Mouse (Mus musculus) MEL (cell line): ENCODE results near the gene H2-DMb1. TPM values are rescaled to one million over a fixed set of nuclear protein-coding genes. Genes with fewer than 3 reads are reported as not detected.

Experiments used
- DNase-seq: peaks from one replicate; pipeline ENCODE4 v3.0.0; 2011; ENCODE audit warnings: low read depth, low spot score
- H3K27ac ChIP-seq: 2 replicates; pipeline ENCODE4 v1.5.1; 2012; ENCODE audit warnings: low read depth, mild to moderate bottlenecking, control low read depth, low read length, moderate library complexity; ENCODE audit not compliant: control insufficient read depth
- H3K27me3 ChIP-seq, 2 experiments: fragments of 150-350 bp in 1 of 2; sonication (generic) in 1 of 2; 2 replicates each; pipeline ENCODE4 v1.6.1; 2012; ENCODE audit warnings: low read length in 2 of 2, mild to moderate bottlenecking in 2 of 2, improper control_type of control experiment in 1 of 2, moderate library complexity in 1 of 2; ENCODE audit not compliant: insufficient read depth in 2 of 2, control insufficient read depth in 1 of 2
- H3K36me3 ChIP-seq, 2 experiments: 2 replicates each; pipeline ENCODE4 v1.6.1; 2012 to 2014; ENCODE audit warnings: low read length in 2 of 2, improper control_type of control experiment in 1 of 2, inconsistent platforms in 1 of 2, mild to moderate bottlenecking in 1 of 2; ENCODE audit not compliant: insufficient read depth in 2 of 2, control insufficient read depth in 1 of 2
- H3K4me1 ChIP-seq, 2 experiments: fragments of 150-350 bp in 1 of 2; sonication (generic) in 1 of 2; 2 replicates each; pipeline ENCODE4 v1.6.1; 2012; ENCODE audit warnings: low read length in 2 of 2, improper control_type of control experiment in 1 of 2, mild to moderate bottlenecking in 1 of 2; ENCODE audit not compliant: insufficient read depth in 2 of 2, control insufficient read depth in 1 of 2
- H3K4me3 ChIP-seq, 2 experiments: fragments of 150-350 bp in 1 of 2; sonication (generic) in 1 of 2; 2 replicates each; pipeline ENCODE4 v1.5.1; 2012; ENCODE audit warnings: low read depth in 2 of 2, low read length in 2 of 2, mild to moderate bottlenecking in 2 of 2, moderate library complexity in 2 of 2, control low read depth in 1 of 2, improper control_type of control experiment in 1 of 2; ENCODE audit not compliant: control insufficient read depth in 1 of 2, insufficient read depth in 1 of 2
- H3K79me2 ChIP-seq: 2 replicates; pipeline ENCODE4 v1.6.1; 2012; ENCODE audit warnings: mild to moderate bottlenecking, low read length, moderate library complexity; ENCODE audit not compliant: control insufficient read depth, poor library complexity, insufficient read depth
- H3K9ac ChIP-seq: 2 replicates; pipeline ENCODE4 v1.6.1; 2012; ENCODE audit warnings: low read depth, mild to moderate bottlenecking, control low read depth, low read length, moderate library complexity; ENCODE audit not compliant: control insufficient read depth, poor library complexity, severe bottlenecking
- H3K9me3 ChIP-seq: fragments of 150-350 bp; sonication (generic); replicated peaks from 2 replicates; pipeline ENCODE4 v1.6.1; 2012; ENCODE audit warnings: mild to moderate bottlenecking, low read length, improper control_type of control experiment, moderate library complexity; ENCODE audit not compliant: insufficient read depth
- CHD1 ChIP-seq: IDR thresholded peaks from 2 replicates; pipeline ENCODE4 v1.6.1; 2012; ENCODE audit warnings: low read depth, mild to moderate bottlenecking, inconsistent platforms, low read length, improper control_type of control experiment
- CTCF ChIP-seq, 3 experiments: IDR thresholded peaks in 2 of 3; conservative IDR thresholded peaks in 1 of 3; 2 replicates each; pipeline ENCODE4 v1.5.1; 2011 to 2012; ENCODE audit warnings: low read length in 3 of 3, low read depth in 2 of 3, mild to moderate bottlenecking in 2 of 3, improper control_type of control experiment in 1 of 3, inconsistent platforms in 1 of 3, mixed read lengths in 1 of 3, moderate library complexity in 1 of 3; ENCODE audit not compliant: control insufficient read depth in 1 of 3, insufficient read depth in 1 of 3, poor library complexity in 1 of 3, severe bottlenecking in 1 of 3
- E2F4 ChIP-seq: IDR thresholded peaks from 2 replicates; pipeline ENCODE4 v1.6.1; 2011; ENCODE audit warnings: low read depth, low read length, improper control_type of control experiment, borderline replicate concordance
- EP300 ChIP-seq, 2 experiments: IDR thresholded peaks; 2 replicates each; pipeline ENCODE4 v1.6.1; 2011; ENCODE audit warnings: improper control_type of control experiment in 2 of 2, low read length in 2 of 2, low read depth in 1 of 2, mild to moderate bottlenecking in 1 of 2
- GABPA ChIP-seq: IDR thresholded peaks from 2 replicates; pipeline ENCODE4 v1.6.1; 2012; ENCODE audit warnings: low read depth, mild to moderate bottlenecking, inconsistent platforms, low read length, improper control_type of control experiment, moderate library complexity
- GATA1 ChIP-seq: IDR thresholded peaks from 2 replicates; pipeline ENCODE4 v1.6.1; 2011; ENCODE audit warnings: low read depth, low read length, improper control_type of control experiment
- HCFC1 ChIP-seq: IDR thresholded peaks from 2 replicates; pipeline ENCODE4 v1.6.1; 2012; ENCODE audit warnings: low read depth, mild to moderate bottlenecking, inconsistent platforms, low read length, improper control_type of control experiment, moderate library complexity
- KAT2A ChIP-seq: conservative IDR thresholded peaks from 2 replicates; pipeline ENCODE4 v1.6.1; 2012; ENCODE audit warnings: low read depth, low read length, improper control_type of control experiment, inconsistent platforms
- MAX ChIP-seq: IDR thresholded peaks from 2 replicates; pipeline ENCODE4 v1.6.1; 2011; ENCODE audit warnings: low read length, improper control_type of control experiment
- MAZ ChIP-seq: IDR thresholded peaks from 2 replicates; pipeline ENCODE4 v1.6.1; 2012; ENCODE audit warnings: low read depth, mild to moderate bottlenecking, inconsistent platforms, low read length, improper control_type of control experiment
- MEF2A ChIP-seq: IDR thresholded peaks from 2 replicates; pipeline ENCODE4 v1.6.1; 2014; ENCODE audit warnings: low read depth, mild to moderate bottlenecking, inconsistent platforms, low read length, improper control_type of control experiment; ENCODE audit not compliant: poor library complexity, insufficient replicate concordance, severe bottlenecking; ENCODE audit errors: extremely low read depth
- MYB ChIP-seq: IDR thresholded peaks from 2 replicates; pipeline ENCODE4 v1.6.1; 2011; ENCODE audit warnings: mild to moderate bottlenecking, low read depth, low read length, improper control_type of control experiment
- MYC ChIP-seq: IDR thresholded peaks from 2 replicates; pipeline ENCODE4 v1.6.1; 2011; ENCODE audit warnings: low read depth, mild to moderate bottlenecking, low read length, improper control_type of control experiment, moderate library complexity
- NRF1 ChIP-seq: IDR thresholded peaks from 2 replicates; pipeline ENCODE4 v1.6.1; 2014; ENCODE audit warnings: low read depth, mild to moderate bottlenecking, inconsistent platforms, low read length, improper control_type of control experiment, moderate library complexity; ENCODE audit not compliant: poor library complexity, insufficient read depth, severe bottlenecking
- POLR2A ChIP-seq, 2 experiments: IDR thresholded peaks; 2 replicates each; pipeline ENCODE4 v1.6.1; 2011 to 2012; ENCODE audit warnings: low read length in 2 of 2, mild to moderate bottlenecking in 2 of 2, control low read depth in 1 of 2, improper control_type of control experiment in 1 of 2, low read depth in 1 of 2, moderate library complexity in 1 of 2; ENCODE audit not compliant: control insufficient read depth in 1 of 2, insufficient read depth in 1 of 2, poor library complexity in 1 of 2
- POLR2AphosphoS2 ChIP-seq: IDR thresholded peaks from 2 replicates; pipeline ENCODE4 v1.6.1; 2011; ENCODE audit warnings: low read length, improper control_type of control experiment
- RCOR1 ChIP-seq: IDR thresholded peaks from 2 replicates; pipeline ENCODE4 v1.6.1; 2012; ENCODE audit warnings: low read depth, mild to moderate bottlenecking, inconsistent platforms, low read length, improper control_type of control experiment
- SIN3A ChIP-seq: IDR thresholded peaks from 2 replicates; pipeline ENCODE4 v1.6.1; 2012; ENCODE audit warnings: low read length, improper control_type of control experiment, inconsistent platforms
- SMC3 ChIP-seq: IDR thresholded peaks from 2 replicates; pipeline ENCODE4 v1.6.1; 2011; ENCODE audit warnings: low read depth, low read length, improper control_type of control experiment
- TBP ChIP-seq: IDR thresholded peaks from 2 replicates; pipeline ENCODE4 v1.8.0; 2011; ENCODE audit warnings: low read depth, low read length, improper control_type of control experiment
- UBTF ChIP-seq: IDR thresholded peaks from 2 replicates; pipeline ENCODE4 v1.6.1; 2012; ENCODE audit warnings: low read depth, mild to moderate bottlenecking, inconsistent platforms, low read length, improper control_type of control experiment, moderate library complexity, borderline replicate concordance; ENCODE audit not compliant: insufficient read depth
- USF1 ChIP-seq: IDR thresholded peaks from 2 replicates; pipeline ENCODE4 v1.6.1; 2014; ENCODE audit warnings: low read depth, mild to moderate bottlenecking, inconsistent platforms, low read length, improper control_type of control experiment, moderate library complexity
- ZKSCAN1 ChIP-seq: IDR thresholded peaks from 2 replicates; pipeline ENCODE4 v1.6.1; 2012; ENCODE audit warnings: low read depth, mild to moderate bottlenecking, inconsistent platforms, low read length, improper control_type of control experiment, moderate library complexity
- ZMIZ1 ChIP-seq: IDR thresholded peaks from 2 replicates; pipeline ENCODE4 v1.6.1; 2012; ENCODE audit warnings: low read depth, mild to moderate bottlenecking, inconsistent platforms, low read length, improper control_type of control experiment, moderate library complexity
- polyA plus RNA-seq, 2 experiments: library from polyadenylated mRNA; stranded (reverse) in 1 of 2; unstranded in 1 of 2; fragments of >175 nt in 1 of 2; fragments of >200 nt in 1 of 2; gene quantifications; 2 replicates each; pipeline versions ENCODE4 v1.2.1 to v1.2.4; 2012; ENCODE audit warnings: low replicate concordance in 2 of 2, low read depth in 1 of 2; ENCODE audit not compliant: insufficient read length in 2 of 2, insufficient read depth in 1 of 2, missing spikeins in 1 of 2
- total RNA-seq: library from RNA; depleted of rRNA; stranded (reverse); fragments of 300-350 nt; gene quantifications from 2 replicates; pipeline ENCODE4 v1.2.3, GENCODE M21; 2012

H2-DMb1 gene
- total and polyA plus RNA-seq, 3 experiments, result 0.67 TPM; not detected in 2

DNA sequence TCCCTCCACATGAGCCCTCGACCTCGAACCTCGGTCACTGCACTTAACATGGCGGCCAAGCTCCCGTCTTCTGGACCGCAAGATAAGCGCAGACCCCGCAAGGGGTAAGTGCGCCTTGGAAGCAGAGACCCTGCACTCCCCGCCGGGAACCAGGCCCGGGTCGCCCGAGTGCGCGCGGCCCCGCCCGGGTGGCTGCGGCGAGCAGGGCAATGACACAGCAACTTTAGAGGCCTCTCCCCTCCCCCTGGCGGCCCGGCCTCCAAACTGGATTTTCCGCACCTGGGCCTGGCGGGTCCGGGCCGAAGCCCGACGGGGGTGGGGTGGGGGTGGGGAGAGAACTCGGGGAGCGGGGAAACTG lies 32.1 kb upstream of the H2-DMb1 start (continued):
- TF ChIP-seq MEF2A (no peak), KAT2A (no peak)
- TF ChIP-seq, all 39 proteins: peak for 18

DNA sequence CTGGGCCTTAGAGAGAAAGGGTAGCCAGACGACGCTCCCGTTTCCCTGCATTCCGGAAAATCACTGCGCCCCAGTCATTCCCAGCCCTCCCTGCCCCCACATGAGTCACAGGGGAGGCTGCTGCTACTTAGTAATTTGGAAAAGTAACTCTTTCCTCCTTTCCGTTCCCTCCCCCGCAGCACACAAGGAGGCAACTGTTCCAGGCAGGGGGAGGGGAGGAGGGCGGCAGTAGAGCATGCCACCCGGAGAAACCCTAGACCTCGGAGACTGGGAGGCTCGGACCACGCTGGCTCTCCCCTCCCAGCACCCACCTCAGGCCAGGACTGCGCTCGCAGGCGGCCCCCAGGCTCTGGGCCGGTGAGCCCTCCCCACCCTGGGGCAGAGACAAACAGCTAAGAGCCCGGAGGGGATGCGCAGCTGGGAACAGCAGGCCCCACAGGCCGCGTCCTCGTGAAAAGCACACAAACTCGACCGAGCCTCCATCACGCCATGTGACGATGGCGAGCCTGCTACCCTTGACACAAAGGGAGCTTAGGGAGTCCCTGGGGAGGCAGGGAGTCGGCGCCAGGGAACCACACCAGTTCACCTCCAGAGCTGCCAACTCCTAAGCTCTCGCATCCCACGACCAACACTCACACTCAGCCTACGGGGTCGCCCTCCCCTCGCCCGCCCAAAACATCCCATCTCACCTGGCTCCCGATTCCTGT lies 31.5 kb upstream of the H2-DMb1 start:
- H3K9ac ChIP-seq, result peak overlapping the region; percentile 98
- H3K27ac ChIP-seq, result peak overlapping the region; percentile 89
- H3K27me3 ChIP-seq, result no peaks in the 10 kb centered on the region
- H3K36me3 ChIP-seq, result peaks cover 9% of the 10 kb centered on the region in 2 experiments
- H3K79me2 ChIP-seq, result peaks cover 72% of the 10 kb centered on the region
- H3K4me3 ChIP-seq, result peak overlapping the region; percentile 81 to 98
- TF ChIP-seq MAZ (no peak; the same call in 1 of the 2 replicates), CTCF (IDR thresholded peaks at IDR 0.05 in 2 of 3, conservative IDR thresholded peaks at IDR 0.05 in 1 of 3; ENCODE audit: control insufficient read depth in 1 of 3, insufficient read depth in 1 of 3, low read depth in 2 of 3, low read length in 3 of 3, poor library complexity in 1 of 3, severe bottlenecking in 1 of 3) (no peak), ZKSCAN1 (no peak), TBP (no peak; the same call in 1 of the 2 replicates), NRF1 (no peak), POLR2A (IDR thresholded peaks at IDR 0.05; ENCODE audit: control insufficient read depth in 1 of 2, insufficient read depth in 1 of 2, low read depth in 1 of 2, low read length in 2 of 2, poor library complexity in 1 of 2) (peak; percentile 24 to 35; a peak in 3 of 4 replicates), GATA1 (no peak), USF1 (no peak), MYB (no peak), SIN3A (peak; percentile 21), MAX (peak; percentile 80), RCOR1 (no peak), SMC3 (no peak; the same call in 1 of the 2 replicates), UBTF (no peak; the same call in 1 of the 2 replicates), E2F4 (no peak), MYC (peak; percentile 15; the same call in 1 of the 2 replicates), CHD1 (no peak), ZMIZ1 (no peak), GABPA (0 out of 2 replicates have a peak, but pooled peaks have one; percentile 45), EP300 (IDR thresholded peaks at IDR 0.05; ENCODE audit: low read depth in 1 of 2, low read length in 2 of 2) (0 out of 4 replicates have a peak, but pooled peaks of 1 of the 2 experiments have one; percentile 13), HCFC1 (0 out of 2 replicates have a peak, but pooled peaks have one; percentile 7), POLR2AphosphoS2 (peak; percentile 60)
- peaks cover 0 to 11% of the 10 kb centered on the region in 2 experiments; a peak in 2 of 4 replicates for H3K4me1 ChIP-seq
- H3K9me3 ChIP-seq, result no peaks in the 10 kb centered on the region
- DNase-seq, result peak; percentile 79
